Mouse (Mus musculus): Measurements from ENCODE around the gene Slc5a3.
"Not testable (repeated sequence)": the region's sequence is repeated elsewhere in the genome, so short reads cannot be mapped to it uniquely, and the experiment has no call there.

The Slc5a3 gene

GRCm38 (mm10) chr16:92064801-92065200, 6.7 kb downstream of the Slc5a3 start:
- no peak for DNase-seq

- DNase-seq: no peak
Observed at GRCm38 (mm10) chr16:92070338-92070737, 12.2 kb downstream of the Slc5a3 start.

GRCm38 (mm10) chr16:92076797-92077196, 18.7 kb downstream of the Slc5a3 start:
- DNase-seq: no peak

GRCm38 (mm10) chr16:92083771-92084453, 25.8 kb downstream of the Slc5a3 start:
- peak; percentile 6 for DNase-seq

- no peak for DNase-seq
Observed at GRCm38 (mm10) chr16:92089225-92089624, 31.1 kb downstream of the Slc5a3 start.

GRCm38 (mm10) chr16:92091876-92092275, 33.8 kb downstream of the Slc5a3 start:
- no peak for DNase-seq

- DNase-seq: peak; percentile 21
Observed at GRCm38 (mm10) chr16:92098351-92099051, 40.4 kb downstream of the Slc5a3 start.

GRCm38 (mm10) chr16:92099598-92099997, 41.5 kb downstream of the Slc5a3 start:
- DNase-seq: peak; percentile 3

- no peak for DNase-seq
Observed at GRCm38 (mm10) chr16:92100111-92100510, 42.0 kb downstream of the Slc5a3 start.

- no peak for DNase-seq
Observed at GRCm38 (mm10) chr16:92102115-92102514, 44.0 kb downstream of the Slc5a3 start.

GRCm38 (mm10) chr16:92102931-92103330, 44.8 kb downstream of the Slc5a3 start:
- DNase-seq: not testable (repeated sequence)

- DNase-seq: peak; percentile 51
Observed at GRCm38 (mm10) chr16:92103572-92104331, 45.6 kb downstream of the Slc5a3 start.

- DNase-seq: no peak
Observed at GRCm38 (mm10) chr16:92104332-92104590, 46.1 kb downstream of the Slc5a3 start.

- DNase-seq: no peak
Observed at GRCm38 (mm10) chr16:92104951-92105350, 46.8 kb downstream of the Slc5a3 start.

GRCm38 (mm10) chr16:92105631-92106030, 47.5 kb downstream of the Slc5a3 start:
- peak; percentile 60 for DNase-seq

GRCm38 (mm10) chr16:92107346-92107745, 49.2 kb downstream of the Slc5a3 start:
- DNase-seq: no peak

- DNase-seq: no peak
Observed at GRCm38 (mm10) chr16:92114706-92115241, 56.7 kb downstream of the Slc5a3 start.

- no peak for DNase-seq
Observed at GRCm38 (mm10) chr16:92115611-92116421, 57.7 kb downstream of the Slc5a3 start.

- DNase-seq: no peak
Observed at GRCm38 (mm10) chr16:92117337-92118209, 59.5 kb downstream of the Slc5a3 start.

GRCm38 (mm10) chr16:92119013-92119515, 60.9 kb downstream of the Slc5a3 start:
- DNase-seq: no peak

- no peak for DNase-seq
Observed at GRCm38 (mm10) chr16:92120899-92121531, 62.9 kb downstream of the Slc5a3 start.
